Mouse (Mus musculus): ENCODE measurements around the gene Lrrc75b. TPM values are rescaled to one million over a fixed set of nuclear protein-coding genes. Genes with fewer than 3 reads are reported as not detected.

Lrrc75b gene
- polyA plus RNA-seq, 1 experiment: 2.1 TPM

- no peak overlapping the region for H3K4me3 ChIP-seq (ENCODE audit: insufficient read depth, low read depth, low read length)
- peaks cover 13% of the 10 kb centered on the region for H3K36me3 ChIP-seq (ENCODE audit: control insufficient read depth, insufficient read depth, low read length)
- no peaks in the 10 kb centered on the region for H3K4me1 ChIP-seq (ENCODE audit: control insufficient read depth, insufficient read depth, low read length)
- no peak overlapping the region for H3K27ac ChIP-seq (ENCODE audit: insufficient read depth, low read depth, low read length)
- H3K27me3 ChIP-seq (replicated peaks; ENCODE audit: control insufficient read depth, insufficient read depth, low read length): no peaks in the 10 kb centered on the region
- TF ChIP-seq POLR2A (IDR thresholded peaks at IDR 0.05; ENCODE audit: low read depth, low read length): no peak
- TF ChIP-seq CTCF (conservative IDR thresholded peaks at IDR 0.05; ENCODE audit: insufficient read depth, insufficient read length, low read depth, low read length): no peak
- DNase-seq: no peak
- 74% methylated on average over 8 of the region's 8 CpGs for WGBS
These were observed 55.6 kb downstream of the Lrrc75b start for GRCm38 (mm10) chr10:75504234-75505129.

GRCm38 (mm10) chr10:75503692-75504091 lies 56.4 kb downstream of the Lrrc75b start:
- Histone ChIP-seq H3K27me3 (replicated peaks; ENCODE audit: control insufficient read depth, insufficient read depth, low read length) (no peaks in the 10 kb centered on the region), H3K4me1 (ENCODE audit: control insufficient read depth, insufficient read depth, low read length) (no peaks in the 10 kb centered on the region), H3K36me3 (ENCODE audit: control insufficient read depth, insufficient read depth, low read length) (peaks cover 10% of the 10 kb centered on the region), H3K27ac (ENCODE audit: insufficient read depth, low read depth, low read length) (no peak overlapping the region), H3K4me3 (ENCODE audit: insufficient read depth, low read depth, low read length) (no peak overlapping the region)
- TF ChIP-seq POLR2A (IDR thresholded peaks at IDR 0.05; ENCODE audit: low read depth, low read length): no peak
- no peak for TF ChIP-seq CTCF (conservative IDR thresholded peaks at IDR 0.05; ENCODE audit: insufficient read depth, insufficient read length, low read depth, low read length)
- WGBS: 94% methylated on average over 7 of the region's 7 CpGs
- DNase-seq: no peak

- H3K4me3 ChIP-seq (ENCODE audit: insufficient read depth, low read depth, low read length): no peak overlapping the region
- H3K36me3 ChIP-seq (ENCODE audit: control insufficient read depth, insufficient read depth, low read length): peaks cover 5% of the 10 kb centered on the region; the same call in 1 of the 2 replicates
- no peaks in the 10 kb centered on the region for H3K4me1 ChIP-seq (ENCODE audit: control insufficient read depth, insufficient read depth, low read length)
- peak; percentile 65 for DNase-seq
- H3K27ac ChIP-seq (ENCODE audit: insufficient read depth, low read depth, low read length): peak overlapping the region; percentile 20; the same call in 1 of the 2 replicates
- TF ChIP-seq CTCF (conservative IDR thresholded peaks at IDR 0.05; ENCODE audit: insufficient read depth, insufficient read length, low read depth, low read length): no peak
- no peak for TF ChIP-seq POLR2A (IDR thresholded peaks at IDR 0.05; ENCODE audit: low read depth, low read length)
- no peaks in the 10 kb centered on the region for H3K27me3 ChIP-seq (replicated peaks; ENCODE audit: control insufficient read depth, insufficient read depth, low read length)
- 89% methylated on average over 1 of the region's 1 CpGs for WGBS
These were observed 58.5 kb downstream of the Lrrc75b start for GRCm38 (mm10) chr10:75501641-75502040.

- H3K4me1 ChIP-seq (ENCODE audit: control insufficient read depth, insufficient read depth, low read length): no peaks in the 10 kb centered on the region
- H3K27ac ChIP-seq (ENCODE audit: insufficient read depth, low read depth, low read length): no peak overlapping the region
- TF ChIP-seq CTCF (conservative IDR thresholded peaks at IDR 0.05; ENCODE audit: insufficient read depth, insufficient read length, low read depth, low read length) (no peak), POLR2A (IDR thresholded peaks at IDR 0.05; ENCODE audit: low read depth, low read length) (no peak)
- WGBS: 65% methylated on average over 7 of the region's 7 CpGs
- no peak overlapping the region for H3K4me3 ChIP-seq (ENCODE audit: insufficient read depth, low read depth, low read length)
- peaks cover 5% of the 10 kb centered on the region; the same call in 1 of the 2 replicates for H3K36me3 ChIP-seq (ENCODE audit: control insufficient read depth, insufficient read depth, low read length)
- peak; percentile 24 for DNase-seq
- no peaks in the 10 kb centered on the region for H3K27me3 ChIP-seq (replicated peaks; ENCODE audit: control insufficient read depth, insufficient read depth, low read length)
These were observed 59.8 kb downstream of the Lrrc75b start for GRCm38 (mm10) chr10:75500345-75500744.

Other genes with a start within 250 kb of the Lrrc75b start
- gene Adora2a, start 243.5 kb downstream of the Lrrc75b start, polyA plus RNA-seq (2012; rRNA removed): 11.4 and 13.3 TPM in 2 replicates
- gene Upb1, start 159.2 kb downstream of the Lrrc75b start, polyA plus RNA-seq (2012; rRNA removed): 58.4 and 58.5 TPM in 2 replicates
- 27.0 and 41.2 TPM in 2 replicates for gene Snrpd3, start 42.8 kb downstream of the Lrrc75b start, polyA plus RNA-seq (2012; rRNA removed)
- 124 and 164 TPM in 2 replicates for gene Gucd1, start 42.4 kb downstream of the Lrrc75b start, polyA plus RNA-seq (2012; rRNA removed)
- 881 and 1,007 TPM in 2 replicates for gene Ggt1, start 1.3 kb upstream of the Lrrc75b start, polyA plus RNA-seq (2012; rRNA removed)
- gene Ggt5, start 29.0 kb upstream of the Lrrc75b start, polyA plus RNA-seq (2012; rRNA removed): 34.5 and 48.3 TPM in 2 replicates
- gene Susd2, start 83.7 kb upstream of the Lrrc75b start, polyA plus RNA-seq (2012; rRNA removed): 193 and 196 TPM in 2 replicates
- 24.6 and 27.3 TPM in 2 replicates for gene Cabin1, start 204.0 kb upstream of the Lrrc75b start, polyA plus RNA-seq (2012; rRNA removed)
- gene Ddt, start 213.1 kb upstream of the Lrrc75b start, polyA plus RNA-seq (2012; rRNA removed): 408 and 410 TPM in 2 replicates
- gene Gm20441, start 220.6 kb upstream of the Lrrc75b start, polyA plus RNA-seq (2012; rRNA removed): not detected in 2 replicates
- gene Gstt3, start 221.1 kb upstream of the Lrrc75b start, polyA plus RNA-seq (2012; rRNA removed): 97.4 and 108 TPM in 2 replicates
- 492 and 514 TPM in 2 replicates for gene Gstt1, start 238.3 kb upstream of the Lrrc75b start, polyA plus RNA-seq (2012; rRNA removed)

Data from kidney, adult 2 months (tissue).